Mouse (Mus musculus): ENCODE data around the gene Arid3b.

Arid3b gene

DNA sequence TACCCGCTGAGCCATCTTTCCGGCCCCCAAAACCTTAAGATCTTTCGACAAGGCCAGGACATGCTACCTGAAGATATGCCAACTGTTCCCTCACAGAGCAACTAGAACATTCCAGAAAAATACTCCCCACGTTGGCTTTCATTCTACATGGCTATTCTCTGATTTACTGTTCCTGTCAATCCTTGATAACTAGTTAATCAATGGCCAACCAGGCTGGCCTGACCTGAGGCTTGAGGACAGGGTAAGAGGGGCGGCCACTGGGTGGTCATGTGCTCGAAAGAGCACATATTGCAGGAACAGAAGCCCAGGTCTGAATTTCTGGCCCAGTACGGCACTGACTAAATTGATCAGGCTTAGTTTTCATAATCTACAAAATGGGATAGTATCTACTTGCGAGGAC is 39.1 kb downstream of the Arid3b start:
- DNase-seq (ENCODE audit: extremely low spot score, low read depth, low spot score) = no peak

GRCm38 (mm10) chr9:57789733-57790132 is 46.9 kb downstream of the Arid3b start:
- DNase-seq (ENCODE audit: extremely low spot score, low read depth, low spot score) = no peak

DNA sequence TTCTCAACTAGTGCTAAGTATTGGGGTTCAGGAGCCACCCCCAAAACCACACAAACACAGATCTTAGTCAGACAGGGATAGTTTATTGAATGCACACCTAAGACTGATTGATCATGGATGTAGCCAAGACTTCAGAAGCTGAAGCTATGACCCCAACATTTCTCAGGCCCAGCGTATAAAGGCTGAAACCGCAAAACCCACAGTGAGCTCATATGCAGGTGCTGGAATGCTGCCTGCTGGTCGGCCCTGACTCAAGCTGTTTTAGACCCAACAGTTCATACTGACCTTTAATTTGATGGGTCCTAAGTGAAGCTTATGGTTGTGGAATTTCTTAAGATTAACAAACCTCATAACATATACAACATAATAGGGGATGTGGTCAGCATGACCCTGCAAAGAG is 53.9 kb downstream of the Arid3b start:
- no peak for DNase-seq (ENCODE audit: extremely low spot score, low read depth, low spot score)

- DNase-seq (ENCODE audit: extremely low spot score, low read depth, low spot score) = no peak
These were observed 60.9 kb downstream of the Arid3b start for GRCm38 (mm10) chr9:57775736-57776135.

- DNase-seq (ENCODE audit: extremely low spot score, low read depth, low spot score) = no peak
These were observed 61.6 kb downstream of the Arid3b start for GRCm38 (mm10) chr9:57775026-57775425.

GRCm38 (mm10) chr9:57774168-57774567 is 62.4 kb downstream of the Arid3b start:
- no peak for DNase-seq (ENCODE audit: extremely low spot score, low read depth, low spot score)

GRCm38 (mm10) chr9:57773754-57774153 is 62.8 kb downstream of the Arid3b start:
- DNase-seq (ENCODE audit: extremely low spot score, low read depth, low spot score) = no peak

DNA sequence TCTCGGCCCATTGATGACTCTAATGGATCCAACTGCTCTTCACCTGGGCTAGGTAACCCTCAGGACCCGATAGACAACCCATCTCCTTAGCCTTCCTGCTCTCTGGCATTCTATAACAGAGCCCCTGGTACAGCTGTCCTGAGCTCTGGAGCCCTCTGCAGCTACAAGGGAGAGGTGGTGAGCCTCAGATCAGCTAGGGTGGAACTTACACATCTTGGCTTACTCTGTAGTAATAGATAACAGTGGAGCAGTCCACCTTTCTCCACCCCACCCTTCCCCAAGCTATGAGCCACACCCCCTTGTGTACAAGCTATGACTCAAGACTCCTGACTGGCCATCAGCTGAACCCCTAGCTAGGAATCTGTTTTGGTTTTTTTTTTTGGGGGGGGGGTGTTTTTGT is 65.8 kb downstream of the Arid3b start:
- no peak for DNase-seq (ENCODE audit: extremely low spot score, low read depth, low spot score)

DNA sequence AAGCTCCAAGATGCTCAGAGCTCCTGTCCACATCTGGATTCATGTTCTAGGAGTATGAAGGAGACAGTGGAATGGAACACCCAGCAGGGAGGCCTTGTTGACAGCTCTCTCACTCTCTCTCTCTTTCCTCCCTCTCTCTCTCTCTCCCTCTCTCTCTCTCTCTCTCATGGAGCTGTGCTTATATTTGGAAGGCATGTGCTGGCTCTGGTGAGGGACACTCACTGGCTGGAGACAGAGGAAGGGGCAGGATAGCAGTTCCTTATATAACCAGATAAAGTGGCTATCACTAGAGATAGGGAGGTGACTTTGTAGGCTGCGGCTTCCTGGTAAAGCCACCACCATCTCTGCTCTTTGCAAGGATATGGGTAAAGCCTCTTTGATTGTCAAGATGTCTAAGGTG is 66.4 kb downstream of the Arid3b start:
- DNase-seq (ENCODE audit: extremely low spot score, low read depth, low spot score) = no peak

GRCm38 (mm10) chr9:57769539-57770069 is 67.0 kb downstream of the Arid3b start:
- no peak for DNase-seq (ENCODE audit: extremely low spot score, low read depth, low spot score)

- DNase-seq (ENCODE audit: extremely low spot score, low read depth, low spot score) = no peak
These were observed 69.4 kb downstream of the Arid3b start for GRCm38 (mm10) chr9:57767231-57767630.

- no peak for DNase-seq (ENCODE audit: extremely low spot score, low read depth, low spot score)
These were observed 70.2 kb downstream of the Arid3b start for GRCm38 (mm10) chr9:57766431-57766830.

GRCm38 (mm10) chr9:57765364-57766351 is 70.9 kb downstream of the Arid3b start, which contains the start of gene Clk3:
Gene Clk3 (minus strand): TSS chr9:57765860.
- DNase-seq (ENCODE audit: extremely low spot score, low read depth, low spot score) = no peak

GRCm38 (mm10) chr9:57764974-57765363 is 71.6 kb downstream of the Arid3b start:
- peak; percentile 30 for DNase-seq (ENCODE audit: extremely low spot score, low read depth, low spot score)

GRCm38 (mm10) chr9:57764147-57764973 is 72.2 kb downstream of the Arid3b start:
- no peak for DNase-seq (ENCODE audit: extremely low spot score, low read depth, low spot score)

- no peak for DNase-seq (ENCODE audit: extremely low spot score, low read depth, low spot score)
These were observed 74.0 kb downstream of the Arid3b start for GRCm38 (mm10) chr9:57762563-57762991.

GRCm38 (mm10) chr9:57761563-57762551 is 74.7 kb downstream of the Arid3b start:
- DNase-seq (ENCODE audit: extremely low spot score, low read depth, low spot score) = no peak

DNA sequence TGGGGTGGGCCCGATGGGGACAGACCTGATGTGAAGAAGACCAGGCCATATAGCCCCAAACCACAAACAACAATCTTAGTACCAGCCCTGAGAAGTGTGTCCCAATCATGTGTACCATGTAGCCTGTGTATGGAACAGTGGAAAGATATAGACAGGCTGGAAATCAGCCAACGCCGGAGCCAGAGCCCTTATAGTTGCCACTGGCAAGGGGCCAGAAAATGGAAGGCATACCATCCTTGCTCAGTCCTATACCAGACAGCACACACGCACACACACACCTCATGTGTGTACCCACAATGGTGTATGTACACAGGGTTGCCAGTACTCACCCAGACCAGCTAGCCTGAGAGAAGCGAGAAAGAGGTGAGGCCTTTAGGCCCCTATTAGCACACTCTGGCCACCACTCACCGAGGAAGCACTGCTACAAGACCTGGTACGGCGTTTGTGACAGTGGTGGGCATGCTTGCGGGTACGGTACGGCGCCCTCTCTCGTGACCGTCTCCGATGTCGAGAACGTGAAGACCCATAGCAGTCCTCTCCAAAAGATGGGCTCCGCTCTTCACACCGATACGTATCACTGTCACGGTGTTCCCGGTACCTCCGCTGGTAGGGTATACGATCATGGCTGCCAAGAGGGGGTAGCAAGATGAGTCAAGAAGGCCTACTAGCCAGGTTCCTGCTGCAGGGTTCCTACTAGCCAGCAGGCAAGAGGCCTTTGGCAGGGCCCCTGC is 76.0 kb downstream of the Arid3b start:
- no peak for DNase-seq (ENCODE audit: extremely low spot score, low read depth, low spot score)

- no peak for DNase-seq (ENCODE audit: extremely low spot score, low read depth, low spot score)
These were observed 77.3 kb downstream of the Arid3b start for GRCm38 (mm10) chr9:57759289-57759688.

GRCm38 (mm10) chr9:57758528-57758927 is 78.1 kb downstream of the Arid3b start:
- DNase-seq (ENCODE audit: extremely low spot score, low read depth, low spot score) = no peak

Data from hindlimb bud, embryonic 11.5 days (tissue).